ENCODE assay signal across 8 mouse cellular contexts in genomic region chr12:57230192-57230706, GRCm38 (mm10). TPM values are rescaled to one million over a fixed set of nuclear protein-coding genes. Genes with fewer than 3 reads are reported as not detected.
DNase-seq lines count a peak whose midpoint lies in the region; ATAC-seq lines count a peak whose summit lies in the region.

Prps1l3 (plus strand) TSS chr12:57230412.
Mipol1 (plus strand) TSS chr12:57230427.

- peak; percentile 90 for ATAC-seq in erythroid progenitor cell, adult 5-6 weeks (replicated peaks; ENCODE audit: low FRiP score, poor library complexity, severe bottlenecking)
- peak; percentile 98 for ATAC-seq in heart, embryonic 13.5 days (ENCODE audit: extremely low read depth, insufficient number of reproducible peaks, low FRiP score, low TSS enrichment)
- peak; percentile 96 for ATAC-seq in liver, embryonic 12.5 days
- peak; percentile 98 for ATAC-seq in stomach, embryonic 15.5 days (ENCODE audit: insufficient read depth, low FRiP score, low read depth)

- no peaks in the 10 kb centered on the region for H3K27me3 ChIP-seq in heart, embryonic 13.5 days (replicated peaks)
- no peaks in the 10 kb centered on the region for H3K27me3 ChIP-seq in liver, embryonic 12.5 days (replicated peaks)
- H3K27me3 ChIP-seq in stomach, embryonic 15.5 days (replicated peaks), result no peaks in the 10 kb centered on the region

- no peaks in the 10 kb centered on the region for H3K9me3 ChIP-seq in heart, embryonic 13.5 days
- no peaks in the 10 kb centered on the region for H3K9me3 ChIP-seq in liver, embryonic 12.5 days (replicated peaks)
- H3K9me3 ChIP-seq in stomach, embryonic 15.5 days, result no peaks in the 10 kb centered on the region

- peaks cover 24% of the 10 kb centered on the region for H3K4me1 ChIP-seq in heart, embryonic 13.5 days
- H3K4me1 ChIP-seq in liver, embryonic 12.5 days, result peaks cover 32% of the 10 kb centered on the region
- peaks cover 6% of the 10 kb centered on the region; the same call in 1 of the 2 replicates for H3K4me1 ChIP-seq in stomach, embryonic 15.5 days

- H3K36me3 ChIP-seq in heart, embryonic 13.5 days, result peaks cover 9% of the 10 kb centered on the region
- H3K36me3 ChIP-seq in liver, embryonic 12.5 days, result peaks cover 9% of the 10 kb centered on the region
- no peaks in the 10 kb centered on the region for H3K36me3 ChIP-seq in stomach, embryonic 15.5 days

- peak; percentile 98 for DNase-seq in CD4-positive helper T cell, adult 2 months (ENCODE audit: low read depth, low spot score)
- DNase-seq in brain, embryonic 18.5 days (ENCODE audit: low read depth, low spot score), result peak; percentile 84
- DNase-seq in kidney, postnatal 10 days, result peak; percentile 93
- peak; percentile 79 to 87 for DNase-seq in natural killer cell, adult 2 months (ENCODE audit: low spot score in 2 of 2)

- H3K9ac ChIP-seq in heart, embryonic 13.5 days, result peak within 1 kb of the TSS; percentile 95
- H3K9ac ChIP-seq in liver, embryonic 12.5 days, result peak within 1 kb of the TSS; percentile 92
- H3K9ac ChIP-seq in stomach, embryonic 15.5 days, result peak within 1 kb of the TSS; percentile 86

- H3K4me3 ChIP-seq in heart, embryonic 13.5 days, result peak within 1 kb of the TSS; percentile 88
- peak within 1 kb of the TSS; percentile 86 for H3K4me3 ChIP-seq in liver, embryonic 12.5 days
- peak within 1 kb of the TSS; percentile 72 for H3K4me3 ChIP-seq in stomach, embryonic 15.5 days (replicated peaks)

- peak within 1 kb of the TSS; percentile 91 for H3K27ac ChIP-seq in heart, embryonic 13.5 days (replicated peaks)
- peak within 1 kb of the TSS; percentile 96 for H3K27ac ChIP-seq in liver, embryonic 12.5 days
- peak within 1 kb of the TSS; percentile 89 for H3K27ac ChIP-seq in stomach, embryonic 15.5 days

- H3K4me2 ChIP-seq in heart, embryonic 13.5 days, result peak within 1 kb of the TSS; percentile 81
- peak within 1 kb of the TSS; percentile 88 for H3K4me2 ChIP-seq in liver, embryonic 12.5 days
- H3K4me2 ChIP-seq in stomach, embryonic 15.5 days, result peak within 1 kb of the TSS; percentile 66

- under 1% methylated on average over 58 of the region's 58 CpGs for WGBS in heart, embryonic 13.5 days
- 3% methylated on average over 58 of the region's 58 CpGs for WGBS in liver, embryonic 12.5 days (ENCODE audit: insufficient replicate concordance)
- under 1% methylated on average over 57 of the region's 58 CpGs for WGBS in stomach, embryonic 15.5 days

RNA-seq across cellular contexts. Expression of gene Prps1l3, which starts in this region (rescaled TPM):
- total RNA-seq in erythroid progenitor cell, adult 5-6 weeks (2015; ENCODE audit: low replicate concordance), result 22.0 and 49.5 TPM in 2 replicates
- 33.6 and 48.1 TPM in 2 replicates for total RNA-seq in erythroid progenitor cell, adult 5-6 weeks (2017; ENCODE audit: low replicate concordance)
- 32.3 and 34.7 TPM in 2 replicates for polyA plus RNA-seq in heart, embryonic 13.5 days (2015; fragmentation: Nextera tagmentation; extraction: Ambion mirVana)
- 59.4 and 61.7 TPM in 2 replicates for polyA plus RNA-seq in liver, embryonic 12.5 days (2016; fragmentation: Nextera tagmentation; extraction: Ambion mirVana)
- 63.5 and 63.9 TPM in 2 replicates for polyA plus RNA-seq in stomach, embryonic 15.5 days (2015; fragmentation: Nextera tagmentation; extraction: Ambion mirVana)

RNA-seq across cellular contexts. Expression of gene Mipol1, which starts in this region (rescaled TPM):
- 2.5 and 7.2 TPM in 2 replicates for total RNA-seq in erythroid progenitor cell, adult 5-6 weeks (2015; ENCODE audit: low replicate concordance)
- 4.1 and 7.3 TPM in 2 replicates for total RNA-seq in erythroid progenitor cell, adult 5-6 weeks (2017; ENCODE audit: low replicate concordance)
- 7.1 and 7.5 TPM in 2 replicates for polyA plus RNA-seq in heart, embryonic 13.5 days (2015; fragmentation: Nextera tagmentation; extraction: Ambion mirVana)
- polyA plus RNA-seq in liver, embryonic 12.5 days (2016; fragmentation: Nextera tagmentation; extraction: Ambion mirVana), result 5.4 and 6.1 TPM in 2 replicates
- 10.0 and 11.2 TPM in 2 replicates for polyA plus RNA-seq in stomach, embryonic 15.5 days (2015; fragmentation: Nextera tagmentation; extraction: Ambion mirVana)

Comparison
In these comparisons a context has a peak if more than half of its experiments do, and no peak if none do; other contexts are left out.
1. Peak in every context shown above with its lines: DNase-seq, ATAC-seq, H3K4me3 ChIP-seq and H3K27ac ChIP-seq.